Mouse (Mus musculus) kidney, postnatal 0 days (tissue): ENCODE data around the gene Atcay. TPM values are rescaled to one million over a fixed set of nuclear protein-coding genes. Genes with fewer than 3 reads are reported as not detected.

ENCODE experiments used
- ATAC-seq: fragments of 200-750 bp; cut with Nextera tagmentation; replicated peaks from 2 replicates; pipeline ENCODE4 v1.8.0; 2017; ENCODE audit warnings: low read depth, moderate number of reproducible peaks, moderate TSS enrichment, moderate library complexity; ENCODE audit not compliant: low FRiP score
- DNase-seq: peaks from one replicate; pipeline ENCODE4 v3.0.0-alpha.2; 2016; ENCODE audit warnings: low spot score
- H3K27ac ChIP-seq: fragments of 300-500 bp; sonication (generic); 2 replicates; pipeline ENCODE4 v1.5.1; 2014; ENCODE audit warnings: mild to moderate bottlenecking
- H3K27me3 ChIP-seq: fragments of 300-500 bp; sonication (generic); 2 replicates; pipeline ENCODE4 v1.6.1; 2014; ENCODE audit warnings: low read length, mixed read lengths; ENCODE audit not compliant: insufficient read depth
- H3K36me3 ChIP-seq: fragments of 300-500 bp; sonication (generic); 2 replicates; pipeline ENCODE4 v1.6.1; 2014; ENCODE audit warnings: low read length, mixed read lengths; ENCODE audit not compliant: insufficient read depth
- H3K4me1 ChIP-seq: fragments of 300-500 bp; sonication (generic); replicated peaks from 2 replicates; pipeline ENCODE4 v1.6.1; 2014; ENCODE audit warnings: antibody characterized with exemption, low read length, mixed read lengths; ENCODE audit not compliant: insufficient read depth
- H3K4me2 ChIP-seq: fragments of 300-500 bp; sonication (generic); 2 replicates; pipeline ENCODE4 v1.6.1; 2014; ENCODE audit warnings: mild to moderate bottlenecking, low read length, moderate library complexity, mixed read lengths
- H3K4me3 ChIP-seq: fragments of 300-500 bp; sonication (generic); replicated peaks from 2 replicates; pipeline ENCODE4 v1.5.1; 2014; ENCODE audit warnings: low read depth, low read length
- H3K9ac ChIP-seq: fragments of 300-500 bp; sonication (generic); 2 replicates; pipeline ENCODE4 v1.6.1; 2014; ENCODE audit warnings: low read depth, low read length
- H3K9me3 ChIP-seq: fragments of 300-500 bp; sonication (generic); replicated peaks from 2 replicates; pipeline ENCODE4 v1.6.1; 2016; ENCODE audit warnings: low read length, inconsistent platforms, mixed read lengths
- CTCF ChIP-seq: IDR thresholded peaks from 2 replicates; pipeline ENCODE4 v1.5.1; 2016; ENCODE audit warnings: antibody characterized with exemption, low read depth, mild to moderate bottlenecking, moderate library complexity
- WGBS: fragments of 180-500 bp; shearing (Covaris S2); extraction: QIAGEN DNeasy Blood & Tissue Kit; methylation state at CpG from one replicate; pipeline ENCODE4 v1.1.7; 2014; 5-methylcytosine and 5-hydroxymethylcytosine counted together
- polyA plus RNA-seq: library from polyadenylated mRNA; unstranded; fragments of >200 nt; fragmentation: Nextera tagmentation; extraction: Ambion mirVana; gene quantifications from 2 replicates; pipeline ENCODE4 v1.2.1, GENCODE M21; 2015

The Atcay gene
- polyA plus RNA-seq, 1 experiment from 2014 or later, result 0.32 TPM

- Histone ChIP-seq H3K4me2 (no peak overlapping the region), H3K36me3 (no peaks in the 10 kb centered on the region), H3K27ac (no peak overlapping the region), H3K4me3 (no peak overlapping the region), H3K9me3 (no peaks in the 10 kb centered on the region), H3K27me3 (peaks cover 8% of the 10 kb centered on the region; the same call in 1 of the 2 replicates), H3K4me1 (0 out of 2 replicates have a peak, but pooled peaks cover 2% of the 10 kb centered on the region), H3K9ac (no peak overlapping the region)
- 7% methylated on average over 17 of the region's 17 CpGs for WGBS
- peak; percentile 94 for TF ChIP-seq CTCF
- DNase-seq (peak; percentile 80), ATAC-seq (peak; percentile 58)
Observed at GRCm38 (mm10) chr10:81244595-81244994, 14.0 kb upstream of the Atcay start.

- Histone ChIP-seq H3K27ac (no peak overlapping the region), H3K4me3 (no peak overlapping the region), H3K4me1 (0 out of 2 replicates have a peak, but pooled peaks cover 2% of the 10 kb centered on the region), H3K4me2 (no peak overlapping the region), H3K27me3 (peaks cover 8% of the 10 kb centered on the region; the same call in 1 of the 2 replicates), H3K9ac (no peak overlapping the region), H3K9me3 (no peaks in the 10 kb centered on the region), H3K36me3 (no peaks in the 10 kb centered on the region)
- DNase-seq (no peak), ATAC-seq (0 out of 2 replicates have a peak, but pooled peaks have one; percentile 11)
- WGBS, result 73% methylated on average over 4 of the region's 4 CpGs
- TF ChIP-seq CTCF, result no peak
Observed at GRCm38 (mm10) chr10:81244146-81244545, 13.5 kb upstream of the Atcay start.

DNA sequence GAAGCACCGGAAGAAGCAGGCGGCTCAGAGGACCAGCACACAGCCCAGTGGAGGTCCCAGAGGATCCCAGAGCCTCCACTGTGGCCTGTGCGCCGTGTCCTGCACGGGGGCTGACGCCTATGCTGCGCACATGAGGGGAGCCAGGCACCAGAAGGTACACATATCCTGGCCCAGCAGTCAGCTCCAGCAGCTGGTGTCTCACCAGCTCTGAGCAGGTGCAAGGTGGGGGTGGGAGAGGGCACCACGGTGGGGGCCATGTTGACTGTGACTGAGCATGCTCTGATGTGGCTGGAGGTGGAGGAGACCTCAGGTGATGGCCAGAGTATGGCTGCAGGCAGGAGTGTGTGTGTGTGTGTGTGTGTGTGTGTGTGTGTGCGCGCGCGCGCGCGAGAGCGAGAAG, 11.4 kb upstream of the Atcay start:
- Histone ChIP-seq H3K4me2 (no peak overlapping the region), H3K27me3 (peaks cover 8% of the 10 kb centered on the region; the same call in 1 of the 2 replicates)
- no peak for ATAC-seq

DNA sequence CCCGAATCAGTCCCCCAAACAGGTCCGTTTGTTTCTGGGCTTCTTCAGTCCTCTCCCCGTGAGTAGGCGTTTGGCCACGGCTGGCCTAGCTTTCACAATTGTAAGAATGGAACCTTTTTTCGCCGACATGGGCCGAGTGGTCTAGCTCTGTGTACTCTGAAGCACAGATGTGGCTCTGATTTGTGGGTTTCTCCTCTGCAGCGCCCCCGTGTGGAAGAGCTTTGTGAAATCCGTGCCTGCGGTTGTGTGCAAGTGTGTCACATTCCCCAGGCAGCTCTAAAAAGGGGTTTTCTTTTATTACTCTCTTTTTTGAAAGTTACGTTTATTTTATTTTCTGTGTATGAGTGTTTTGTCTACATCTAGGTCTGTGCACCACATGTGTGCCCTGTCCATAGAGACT, 10.2 kb upstream of the Atcay start:
- WGBS, result 33% methylated on average over 13 of the region's 13 CpGs
- H3K4me3 ChIP-seq, result no peak overlapping the region
- H3K4me2 ChIP-seq, result no peak overlapping the region
- ATAC-seq (no peak), DNase-seq (peak; percentile 61)
- peak; percentile 72 for TF ChIP-seq CTCF
- H3K36me3 ChIP-seq, result no peaks in the 10 kb centered on the region
- H3K4me1 ChIP-seq, result 0 out of 2 replicates have a peak, but pooled peaks cover 2% of the 10 kb centered on the region
- H3K9ac ChIP-seq, result no peak overlapping the region
- H3K27ac ChIP-seq, result no peak overlapping the region
- peaks cover 8% of the 10 kb centered on the region; the same call in 1 of the 2 replicates for H3K27me3 ChIP-seq
- no peaks in the 10 kb centered on the region for H3K9me3 ChIP-seq

More for the DNA sequence above, 11.4 kb upstream of the Atcay start:
- Histone ChIP-seq H3K4me3 (no peak overlapping the region), H3K4me1 (0 out of 2 replicates have a peak, but pooled peaks cover 2% of the 10 kb centered on the region), H3K27ac (no peak overlapping the region), H3K9ac (no peak overlapping the region), H3K9me3 (no peaks in the 10 kb centered on the region), H3K36me3 (no peaks in the 10 kb centered on the region)
- WGBS, result 91% methylated on average over 16 of the region's 16 CpGs
- DNase-seq, result no peak
- TF ChIP-seq CTCF, result no peak

GRCm38 (mm10) chr10:81238618-81239017, 8.0 kb upstream of the Atcay start:
- peaks cover 8% of the 10 kb centered on the region; the same call in 1 of the 2 replicates for H3K27me3 ChIP-seq
- no peaks in the 10 kb centered on the region for H3K36me3 ChIP-seq
- ATAC-seq, result no peak
- DNase-seq, result no peak
- H3K9me3 ChIP-seq, result no peaks in the 10 kb centered on the region
- WGBS, result 66% methylated on average over 2 of the region's 2 CpGs
- H3K4me2 ChIP-seq, result no peak overlapping the region
- no peaks in the 10 kb centered on the region; the same call in 1 of the 2 replicates for H3K4me1 ChIP-seq
- H3K4me3 ChIP-seq, result no peak overlapping the region
- H3K9ac ChIP-seq, result no peak overlapping the region
- no peak for TF ChIP-seq CTCF
- no peak overlapping the region for H3K27ac ChIP-seq

DNA sequence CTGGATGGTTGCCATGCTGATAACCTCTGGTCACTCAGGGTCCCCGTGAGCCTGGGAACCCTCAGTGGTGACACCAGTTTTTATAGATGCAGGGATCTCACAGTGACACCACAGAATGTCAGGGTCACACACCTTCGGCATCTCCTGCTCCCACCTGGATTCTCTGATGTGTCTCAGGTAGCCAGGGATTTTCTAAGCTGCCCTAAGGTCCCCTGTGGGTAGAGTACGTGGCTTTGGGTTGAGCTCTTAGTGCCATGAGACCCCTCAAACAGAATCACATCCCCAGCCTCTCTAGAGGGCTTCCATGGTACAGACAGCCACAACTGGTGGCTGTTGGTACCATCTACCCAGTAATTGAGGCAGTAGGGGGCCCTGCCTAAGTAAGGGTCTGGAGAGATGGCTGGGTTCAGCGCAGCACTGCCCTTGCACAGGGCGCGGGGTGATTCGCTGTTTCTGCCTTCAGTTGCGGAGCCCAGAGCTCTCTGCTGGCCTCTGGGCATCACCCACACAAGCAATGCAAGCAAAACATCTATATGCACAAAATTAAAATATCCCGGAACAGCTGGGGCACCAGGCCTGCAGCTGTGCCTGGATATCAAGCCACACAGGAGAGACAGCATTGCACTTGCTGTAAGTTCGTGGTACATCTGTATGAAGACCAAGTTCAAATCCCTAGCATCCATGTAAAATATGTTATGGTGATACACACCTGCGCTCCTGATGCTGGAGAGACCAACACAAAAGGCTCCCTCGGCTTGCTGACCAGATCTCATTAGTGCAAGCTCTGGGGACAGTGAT, 6.0 kb upstream of the Atcay start:
- Histone ChIP-seq H3K9me3 (no peaks in the 10 kb centered on the region), H3K4me3 (no peak overlapping the region), H3K36me3 (no peaks in the 10 kb centered on the region), H3K27ac (no peak overlapping the region), H3K27me3 (peaks cover 5% of the 10 kb centered on the region; the same call in 1 of the 2 replicates), H3K4me1 (no peaks in the 10 kb centered on the region; the same call in 1 of the 2 replicates), H3K4me2 (no peak overlapping the region), H3K9ac (no peak overlapping the region)
- WGBS, result 87% methylated on average over 12 of the region's 12 CpGs
- no peak for DNase-seq
- no peak for ATAC-seq
- no peak for TF ChIP-seq CTCF
